Mouse (Mus musculus): Measurements from ENCODE around the gene Spink8. TPM values are rescaled to one million over a fixed set of nuclear protein-coding genes. Genes with fewer than 3 reads are reported as not detected.
"Not testable (repeated sequence)": the region's sequence is repeated elsewhere in the genome, so short reads cannot be mapped to it uniquely, and the experiment has no call there.

The Spink8 gene
- polyA plus RNA-seq (2014; fragmentation: Nextera tagmentation; extraction: Ambion mirVana) = not detected in 2 replicates

DNA sequence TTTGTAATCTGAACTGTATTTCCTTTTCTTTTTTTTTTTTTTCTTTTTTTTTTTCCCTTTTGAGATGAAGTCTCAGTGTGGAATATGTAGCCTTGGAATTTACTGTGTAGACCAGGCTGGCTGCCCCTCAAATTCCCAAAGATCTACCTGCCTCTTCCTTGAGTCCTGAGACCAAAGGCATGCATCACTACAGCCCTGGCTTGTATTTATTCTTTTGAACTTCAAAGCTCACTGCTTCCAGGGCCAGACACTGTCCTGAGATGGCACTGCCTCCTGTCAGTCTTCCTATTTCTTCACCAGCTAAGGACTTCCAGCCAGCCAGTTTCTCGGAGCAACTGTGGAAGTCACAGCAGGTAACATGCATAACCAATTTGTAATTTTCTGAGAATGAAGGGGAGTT, at the start of gene Spink8:
Gene Spink8 (plus strand): TSS at position 301 of the 400 bp plus-strand sequence.
- Histone ChIP-seq H3K9ac (ENCODE audit: low read depth, low read length) (no peak within 1 kb of the TSS), H3K4me3 (ENCODE audit: low read depth, low read length) (no peak within 1 kb of the TSS), H3K4me2 (no peak within 1 kb of the TSS), H3K9me3 (ENCODE audit: control insufficient read depth, low read length) (no peaks in the 10 kb centered on the region), H3K27me3 (replicated peaks; ENCODE audit: control insufficient read depth, insufficient read depth, low read length) (no peaks in the 10 kb centered on the region), H3K4me1 (replicated peaks; ENCODE audit: control insufficient read depth, insufficient read depth, low read length) (no peaks in the 10 kb centered on the region), H3K36me3 (ENCODE audit: control insufficient read depth, insufficient read depth, low read length) (no peaks in the 10 kb centered on the region), H3K27ac (ENCODE audit: low read depth, low read length) (no peak within 1 kb of the TSS)
- DNase-seq (ENCODE audit: low spot score) = no peak
- no peak for ATAC-seq (replicated peaks; ENCODE audit: low FRiP score)
- WGBS = 73% methylated on average over 1 of the region's 1 CpGs

- H3K4me1 ChIP-seq (replicated peaks; ENCODE audit: control insufficient read depth, insufficient read depth, low read length); ATAC-seq (replicated peaks; ENCODE audit: low FRiP score); H3K9me3 ChIP-seq (ENCODE audit: control insufficient read depth, low read length); H3K36me3 ChIP-seq (ENCODE audit: control insufficient read depth, insufficient read depth, low read length); H3K27me3 ChIP-seq (replicated peaks; ENCODE audit: control insufficient read depth, insufficient read depth, low read length); H3K9ac ChIP-seq (ENCODE audit: low read depth, low read length); H3K4me2 ChIP-seq; DNase-seq (ENCODE audit: low spot score); H3K27ac ChIP-seq (ENCODE audit: low read depth, low read length); H3K4me3 ChIP-seq (ENCODE audit: low read depth, low read length): not testable (repeated sequence)
- WGBS = 71% methylated on average over 1 of the region's 1 CpGs
These were observed 45.2 kb upstream of the Spink8 start for GRCm38 (mm10) chr9:109766841-109767240.

- not testable (repeated sequence) for DNase-seq (ENCODE audit: low spot score); ATAC-seq (replicated peaks; ENCODE audit: low FRiP score); H3K9me3 ChIP-seq (ENCODE audit: control insufficient read depth, low read length); H3K27me3 ChIP-seq (replicated peaks; ENCODE audit: control insufficient read depth, insufficient read depth, low read length); H3K9ac ChIP-seq (ENCODE audit: low read depth, low read length); H3K4me3 ChIP-seq (ENCODE audit: low read depth, low read length); H3K4me1 ChIP-seq (replicated peaks; ENCODE audit: control insufficient read depth, insufficient read depth, low read length); H3K4me2 ChIP-seq; H3K36me3 ChIP-seq (ENCODE audit: control insufficient read depth, insufficient read depth, low read length); H3K27ac ChIP-seq (ENCODE audit: low read depth, low read length)
- 65% methylated on average over 4 of the region's 4 CpGs for WGBS
These were observed 21.5 kb upstream of the Spink8 start, which contains the start of gene Fbxw27 for GRCm38 (mm10) chr9:109790570-109790969. Gene Fbxw27 (minus strand): TSS chr9:109790670.

- H3K36me3 ChIP-seq (ENCODE audit: control insufficient read depth, insufficient read depth, low read length) = no peaks in the 10 kb centered on the region
- ATAC-seq (replicated peaks; ENCODE audit: low FRiP score) (no peak), DNase-seq (ENCODE audit: low spot score) (no peak)
- no peak overlapping the region for H3K27ac ChIP-seq (ENCODE audit: low read depth, low read length)
- no peak overlapping the region for H3K4me2 ChIP-seq
- no peaks in the 10 kb centered on the region for H3K9me3 ChIP-seq (ENCODE audit: control insufficient read depth, low read length)
- H3K4me1 ChIP-seq (replicated peaks; ENCODE audit: control insufficient read depth, insufficient read depth, low read length) = no peaks in the 10 kb centered on the region
- no peaks in the 10 kb centered on the region for H3K27me3 ChIP-seq (replicated peaks; ENCODE audit: control insufficient read depth, insufficient read depth, low read length)
- no peak overlapping the region for H3K4me3 ChIP-seq (ENCODE audit: low read depth, low read length)
- no peak overlapping the region for H3K9ac ChIP-seq (ENCODE audit: low read depth, low read length)
- WGBS = 81% methylated on average over 2 of the region's 2 CpGs
These were observed 16.9 kb upstream of the Spink8 start for GRCm38 (mm10) chr9:109795221-109795620.

GRCm38 (mm10) chr9:109795811-109796210, 16.3 kb upstream of the Spink8 start:
- ATAC-seq (replicated peaks; ENCODE audit: low FRiP score) = no peak
- DNase-seq (ENCODE audit: low spot score) = no peak
- H3K4me3 ChIP-seq (ENCODE audit: low read depth, low read length) = no peak overlapping the region
- no peaks in the 10 kb centered on the region for H3K27me3 ChIP-seq (replicated peaks; ENCODE audit: control insufficient read depth, insufficient read depth, low read length)
- no peak overlapping the region for H3K9ac ChIP-seq (ENCODE audit: low read depth, low read length)
- no peaks in the 10 kb centered on the region for H3K9me3 ChIP-seq (ENCODE audit: control insufficient read depth, low read length)
- H3K27ac ChIP-seq (ENCODE audit: low read depth, low read length) = no peak overlapping the region
- H3K36me3 ChIP-seq (ENCODE audit: control insufficient read depth, insufficient read depth, low read length) = no peaks in the 10 kb centered on the region
- WGBS = 75% methylated on average over 2 of the region's 2 CpGs
- H3K4me2 ChIP-seq = no peak overlapping the region
- H3K4me1 ChIP-seq (replicated peaks; ENCODE audit: control insufficient read depth, insufficient read depth, low read length) = no peaks in the 10 kb centered on the region

GRCm38 (mm10) chr9:109798051-109798450, 14.0 kb upstream of the Spink8 start:
- 91% methylated on average over 1 of the region's 1 CpGs for WGBS
- Histone ChIP-seq H3K4me1 (replicated peaks; ENCODE audit: control insufficient read depth, insufficient read depth, low read length) (no peaks in the 10 kb centered on the region), H3K4me2 (no peak overlapping the region), H3K27me3 (replicated peaks; ENCODE audit: control insufficient read depth, insufficient read depth, low read length) (no peaks in the 10 kb centered on the region), H3K9me3 (ENCODE audit: control insufficient read depth, low read length) (no peaks in the 10 kb centered on the region), H3K9ac (ENCODE audit: low read depth, low read length) (no peak overlapping the region), H3K36me3 (ENCODE audit: control insufficient read depth, insufficient read depth, low read length) (no peaks in the 10 kb centered on the region), H3K4me3 (ENCODE audit: low read depth, low read length) (no peak overlapping the region), H3K27ac (ENCODE audit: low read depth, low read length) (no peak overlapping the region)
- no peak for DNase-seq (ENCODE audit: low spot score)
- no peak for ATAC-seq (replicated peaks; ENCODE audit: low FRiP score)

DNA sequence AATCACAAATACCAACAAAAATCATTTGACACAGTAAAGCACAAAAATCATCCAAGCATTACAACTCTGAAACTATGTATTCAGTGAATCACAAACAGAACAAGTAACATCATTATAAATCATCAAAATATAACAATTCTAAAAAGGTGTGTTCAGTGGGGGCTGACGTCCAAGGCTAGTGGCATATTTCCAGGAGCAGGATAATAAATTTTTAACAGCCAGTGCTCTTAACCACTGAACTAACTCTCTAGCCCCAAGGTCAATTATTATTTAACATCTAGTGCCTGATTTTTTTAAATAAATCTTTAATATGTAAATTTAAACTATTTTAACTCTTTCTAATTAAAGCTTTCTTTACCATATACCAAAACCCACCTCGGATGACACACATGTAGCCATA, 6.5 kb upstream of the Spink8 start:
- 86% methylated on average over 2 of the region's 2 CpGs for WGBS
- not testable (repeated sequence) for H3K9me3 ChIP-seq (ENCODE audit: control insufficient read depth, low read length); DNase-seq (ENCODE audit: low spot score); H3K4me2 ChIP-seq; H3K36me3 ChIP-seq (ENCODE audit: control insufficient read depth, insufficient read depth, low read length); ATAC-seq (replicated peaks; ENCODE audit: low FRiP score); H3K4me3 ChIP-seq (ENCODE audit: low read depth, low read length); H3K9ac ChIP-seq (ENCODE audit: low read depth, low read length); H3K4me1 ChIP-seq (replicated peaks; ENCODE audit: control insufficient read depth, insufficient read depth, low read length); H3K27ac ChIP-seq (ENCODE audit: low read depth, low read length); H3K27me3 ChIP-seq (replicated peaks; ENCODE audit: control insufficient read depth, insufficient read depth, low read length)

DNA sequence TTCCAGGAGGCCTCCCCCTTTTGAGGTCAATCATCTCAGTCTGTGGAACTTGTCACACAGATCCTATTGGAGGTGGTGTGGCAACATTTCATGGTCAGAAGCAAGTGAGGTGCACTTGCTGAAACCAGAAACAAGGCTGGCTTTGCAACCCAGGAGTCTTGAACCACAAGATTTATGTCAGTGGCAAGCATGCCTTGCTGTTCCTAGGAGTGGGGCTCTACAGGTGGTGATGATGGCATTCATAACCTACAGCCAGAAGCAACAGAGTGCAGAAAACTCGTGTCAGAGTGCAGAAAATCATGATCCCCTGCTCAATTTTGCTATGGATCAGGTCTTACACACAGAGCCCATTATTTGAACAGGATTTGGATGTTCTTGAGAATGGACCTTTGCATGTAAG, 5.8 kb upstream of the Spink8 start:
- H3K9me3 ChIP-seq (ENCODE audit: control insufficient read depth, low read length) = no peaks in the 10 kb centered on the region
- H3K9ac ChIP-seq (ENCODE audit: low read depth, low read length) = no peak overlapping the region
- no peak for DNase-seq (ENCODE audit: low spot score)
- 38% methylated on average over 1 of the region's 1 CpGs for WGBS
- no peaks in the 10 kb centered on the region for H3K27me3 ChIP-seq (replicated peaks; ENCODE audit: control insufficient read depth, insufficient read depth, low read length)
- no peak for ATAC-seq (replicated peaks; ENCODE audit: low FRiP score)
- H3K4me3 ChIP-seq (ENCODE audit: low read depth, low read length) = no peak overlapping the region
- H3K36me3 ChIP-seq (ENCODE audit: control insufficient read depth, insufficient read depth, low read length) = no peaks in the 10 kb centered on the region
- H3K27ac ChIP-seq (ENCODE audit: low read depth, low read length) = no peak overlapping the region
- no peaks in the 10 kb centered on the region for H3K4me1 ChIP-seq (replicated peaks; ENCODE audit: control insufficient read depth, insufficient read depth, low read length)
- no peak overlapping the region for H3K4me2 ChIP-seq

GRCm38 (mm10) chr9:109806695-109807293, 5.3 kb upstream of the Spink8 start:
- Histone ChIP-seq H3K9ac (ENCODE audit: low read depth, low read length) (no peak overlapping the region), H3K4me3 (ENCODE audit: low read depth, low read length) (no peak overlapping the region), H3K4me2 (no peak overlapping the region), H3K36me3 (ENCODE audit: control insufficient read depth, insufficient read depth, low read length) (no peaks in the 10 kb centered on the region), H3K9me3 (ENCODE audit: control insufficient read depth, low read length) (no peaks in the 10 kb centered on the region), H3K27ac (ENCODE audit: low read depth, low read length) (no peak overlapping the region), H3K4me1 (replicated peaks; ENCODE audit: control insufficient read depth, insufficient read depth, low read length) (no peaks in the 10 kb centered on the region), H3K27me3 (replicated peaks; ENCODE audit: control insufficient read depth, insufficient read depth, low read length) (no peaks in the 10 kb centered on the region)
- no peak for ATAC-seq (replicated peaks; ENCODE audit: low FRiP score)
- 78% methylated on average over 2 of the region's 2 CpGs for WGBS
- DNase-seq (ENCODE audit: low spot score) = no peak
